8 mouse cellular contexts compared by ENCODE assay signal in genomic region chr9:66511580-66512350, GRCm38 (mm10). TPM values are rescaled to one million over a fixed set of nuclear protein-coding genes. Genes with fewer than 3 reads are reported as not detected.
DNase-seq lines count a peak whose midpoint lies in the region; ATAC-seq and TF ChIP-seq lines count a peak whose summit lies in the region.

No protein-coding gene starts in this region.

- peaks cover 80% of the 10 kb centered on the region for H3K36me3 ChIP-seq in G1E (replicated peaks)
- peaks cover 44% of the 10 kb centered on the region for H3K36me3 ChIP-seq in forebrain, postnatal 0 days (ENCODE audit: insufficient read depth)
- H3K36me3 ChIP-seq in lung, embryonic 16.5 days (ENCODE audit: control insufficient read depth, insufficient read depth, low read length) = peaks cover 19% of the 10 kb centered on the region

- H3K4me2 ChIP-seq in forebrain, postnatal 0 days (ENCODE audit: low read depth) = peak overlapping the region; percentile 91
- peak overlapping the region; percentile 99 for H3K4me2 ChIP-seq in lung, embryonic 16.5 days (ENCODE audit: low read depth, low read length)

- H3K9me3 ChIP-seq in G1E (replicated peaks) = no peaks in the 10 kb centered on the region
- no peaks in the 10 kb centered on the region for H3K9me3 ChIP-seq in forebrain, postnatal 0 days (ENCODE audit: low read length)
- H3K9me3 ChIP-seq in lung, embryonic 16.5 days (ENCODE audit: control insufficient read depth, low read length) = no peaks in the 10 kb centered on the region

- ATAC-seq in G1E (ENCODE audit: extremely low read depth, insufficient number of reproducible peaks, low FRiP score, poor library complexity, severe bottlenecking) = peak; percentile 35
- ATAC-seq in forebrain, postnatal 0 days = peak; percentile 93
- ATAC-seq in hematopoietic stem cell, adult 5-6 weeks (replicated peaks in 1 of 2; ENCODE audit: insufficient read depth in 1 of 2, low FRiP score in 2 of 2, low TSS enrichment in 1 of 2, low read depth in 1 of 2, poor library complexity in 2 of 2, severe bottlenecking in 2 of 2) = peak; percentile 43 to 60
- peak; percentile 91 for ATAC-seq in lung, embryonic 16.5 days (ENCODE audit: low read depth)

- peak overlapping the region; percentile 81 for H3K9ac ChIP-seq in forebrain, postnatal 0 days
- H3K9ac ChIP-seq in lung, embryonic 16.5 days (ENCODE audit: low read length) = peak overlapping the region; percentile 85

- TF ChIP-seq CTCF in G1E (IDR thresholded peaks at IDR 0.05; ENCODE audit: low read depth, low read length) = no peak
- no peak for TF ChIP-seq CTCF in forebrain, postnatal 0 days (IDR thresholded peaks at IDR 0.05; ENCODE audit: low read depth)

- H3K27me3 ChIP-seq in G1E (ENCODE audit: insufficient read depth, low read length) = no peaks in the 10 kb centered on the region
- no peaks in the 10 kb centered on the region for H3K27me3 ChIP-seq in forebrain, postnatal 0 days (ENCODE audit: insufficient read depth, low read length)
- no peaks in the 10 kb centered on the region for H3K27me3 ChIP-seq in lung, embryonic 16.5 days (ENCODE audit: control insufficient read depth, insufficient read depth, low read depth, low read length)

- under 1% methylated on average over 74 of the region's 78 CpGs for WGBS in forebrain, postnatal 0 days
- WGBS in lung, embryonic 16.5 days = under 1% methylated on average over 78 of the region's 78 CpGs

- peak overlapping the region; percentile 78 for H3K4me3 ChIP-seq in G1E (ENCODE audit: low read depth, low read length)
- peak overlapping the region; percentile 67 for H3K4me3 ChIP-seq in forebrain, postnatal 0 days (ENCODE audit: low read depth, low read length)
- H3K4me3 ChIP-seq in lung, embryonic 16.5 days (ENCODE audit: low read length) = peak overlapping the region; percentile 76

- H3K27ac ChIP-seq in forebrain, postnatal 0 days (ENCODE audit: low read depth, low read length) = peak overlapping the region; percentile 97
- H3K27ac ChIP-seq in lung, embryonic 16.5 days (ENCODE audit: low read length) = peak overlapping the region; percentile 98

- peak; percentile 85 for DNase-seq in G1E (ENCODE audit: low spot score)
- DNase-seq in cerebellum, adult 18-20 months = peak; percentile 94 to 98
- peak; percentile 99 for DNase-seq in forebrain, postnatal 0 days
- DNase-seq in layer of hippocampus, adult 9-10 months (ENCODE audit: low spot score) = peak; percentile 79
- peak; percentile 80 for DNase-seq in ovary, postnatal 10 days (ENCODE audit: low spot score)
- peak; percentile 89 to 90 for DNase-seq in thymus, postnatal 10 days (ENCODE audit: low spot score in 2 of 2)

- H3K4me1 ChIP-seq in G1E (ENCODE audit: insufficient read depth, low read depth, low read length) = peaks cover 66% of the 10 kb centered on the region
- H3K4me1 ChIP-seq in forebrain, postnatal 0 days (ENCODE audit: insufficient read depth) = peaks cover 12% of the 10 kb centered on the region
- H3K4me1 ChIP-seq in lung, embryonic 16.5 days (replicated peaks; ENCODE audit: control insufficient read depth, insufficient read depth, low read length) = peaks cover 16% of the 10 kb centered on the region

RNA-seq across cellular contexts. Expression of gene Fbxl22, which starts 2.6 kb away (rescaled TPM):
- total RNA-seq in G1E (2014; fragmentation: Nextera tagmentation) = not detected in 2 replicates
- total RNA-seq in G1E (2017) = 0.44 and 0.64 TPM in 2 replicates
- 0.10 and 0.15 TPM in 2 replicates for polyA plus RNA-seq in G1E (2012)
- 0.29 and 0.31 TPM in 2 replicates for total RNA-seq in forebrain, postnatal 0 days (2014; rRNA removed)
- 0.29 and 0.48 TPM in 2 replicates for polyA plus RNA-seq in forebrain, postnatal 0 days (2015; fragmentation: Nextera tagmentation; extraction: Ambion mirVana)
- total RNA-seq in hematopoietic stem cell, adult 5-6 weeks (2017) = 2.1 and 2.3 TPM in 2 replicates
- polyA plus RNA-seq in lung, embryonic 16.5 days (2015; fragmentation: Nextera tagmentation; extraction: Ambion mirVana) = 4.8 and 5.7 TPM in 2 replicates

Comparison
In these comparisons a context has a peak if more than half of its experiments do, and no peak if none do; other contexts are left out.
1. Peak in every context shown above with its lines: DNase-seq, ATAC-seq, H3K4me3 ChIP-seq and H3K27ac ChIP-seq.
2. ATAC-seq: peak in every context shown above with its lines; median percentile 93 in forebrain, postnatal 0 days; 91 in lung, embryonic 16.5 days; 52 in hematopoietic stem cell, adult 5-6 weeks; 35 in G1E.